Mouse (Mus musculus) heart, embryonic 16.5 days (tissue): ENCODE data around the gene Thbs4. TPM values are rescaled to one million over a fixed set of nuclear protein-coding genes. Genes with fewer than 3 reads are reported as not detected.

Source experiments
- ATAC-seq: fragments of 200-750 bp; cut with Nextera tagmentation; replicated peaks from 2 replicates; pipeline ENCODE4 v1.8.0; 2017; ENCODE audit warnings: moderate number of reproducible peaks; ENCODE audit not compliant: insufficient read depth, low FRiP score; ENCODE audit errors: extremely low read depth
- H3K27ac ChIP-seq: fragments of 300-500 bp; sonication (generic); 2 replicates; pipeline ENCODE4 v1.5.1; 2014; ENCODE audit warnings: mild to moderate bottlenecking, low read length, control low read depth, moderate library complexity
- H3K27me3 ChIP-seq: fragments of 300-500 bp; sonication (generic); 2 replicates; pipeline ENCODE4 v1.6.1; 2014; ENCODE audit warnings: low read length, mixed read lengths; ENCODE audit not compliant: control insufficient read depth, insufficient read depth
- H3K36me3 ChIP-seq: fragments of 300-500 bp; sonication (generic); 2 replicates; pipeline ENCODE4 v1.6.1; 2014; ENCODE audit not compliant: control insufficient read depth, insufficient read depth
- H3K4me1 ChIP-seq: fragments of 300-500 bp; sonication (generic); 2 replicates; pipeline ENCODE4 v1.6.1; 2014; ENCODE audit warnings: low read length, mixed read lengths; ENCODE audit not compliant: control insufficient read depth, insufficient read depth
- H3K4me2 ChIP-seq: fragments of 300-500 bp; sonication (generic); 2 replicates; pipeline ENCODE4 v1.6.1; 2014; ENCODE audit warnings: low read depth, mild to moderate bottlenecking, control low read depth, low read length
- H3K4me3 ChIP-seq: fragments of 300-500 bp; sonication (generic); 2 replicates; pipeline ENCODE4 v1.5.1; 2014; ENCODE audit warnings: mild to moderate bottlenecking, control low read depth, low read length
- H3K9ac ChIP-seq: fragments of 300-500 bp; sonication (generic); 2 replicates; pipeline ENCODE4 v1.6.1; 2014; ENCODE audit warnings: low read length, control low read depth
- H3K9me3 ChIP-seq: fragments of 300-500 bp; sonication (generic); replicated peaks from 2 replicates; pipeline ENCODE4 v1.6.1; 2016; ENCODE audit warnings: low read length; ENCODE audit not compliant: control insufficient read depth
- WGBS: fragments of 180-500 bp; shearing (Covaris S2); extraction: QIAGEN DNeasy Blood & Tissue Kit; methylation state at CpG from one replicate; pipeline ENCODE4 v1.1.7; 2014; 5-methylcytosine and 5-hydroxymethylcytosine counted together
- polyA plus RNA-seq: library from polyadenylated mRNA; unstranded; fragments of >200 nt; fragmentation: Nextera tagmentation; extraction: Ambion mirVana; gene quantifications from 2 replicates; pipeline ENCODE4 v1.2.1, GENCODE M21; 2015

The Thbs4 gene
- polyA plus RNA-seq, 1 experiment from 2014 or later = 37.5 TPM

GRCm38 (mm10) chr13:92704189-92704588 lies 90.4 kb downstream of the Thbs4 start:
- Histone ChIP-seq H3K9me3 (no peaks in the 10 kb centered on the region), H3K4me3 (no peak overlapping the region), H3K27ac (no peak overlapping the region), H3K4me1 (peaks cover 8% of the 10 kb centered on the region), H3K4me2 (no peak overlapping the region), H3K9ac (no peak overlapping the region), H3K36me3 (peaks cover 9% of the 10 kb centered on the region; the same call in 1 of the 2 replicates), H3K27me3 (no peaks in the 10 kb centered on the region)
- WGBS = 84% methylated on average over 7 of the region's 7 CpGs
- ATAC-seq = no peak

- 72% methylated on average over 8 of the region's 8 CpGs for WGBS
- Histone ChIP-seq H3K9ac (no peak overlapping the region), H3K27ac (no peak overlapping the region; the same call in 1 of the 2 replicates), H3K4me1 (peaks cover 8% of the 10 kb centered on the region), H3K36me3 (peaks cover 9% of the 10 kb centered on the region; the same call in 1 of the 2 replicates), H3K4me3 (no peak overlapping the region), H3K9me3 (no peaks in the 10 kb centered on the region), H3K27me3 (no peaks in the 10 kb centered on the region), H3K4me2 (no peak overlapping the region)
- ATAC-seq = peak; percentile 45; the same call in 1 of the 2 replicates
These were observed 91.2 kb downstream of the Thbs4 start for GRCm38 (mm10) chr13:92703241-92704027.

- Histone ChIP-seq H3K4me2 (no peak overlapping the region), H3K27me3 (no peaks in the 10 kb centered on the region), H3K4me3 (no peak overlapping the region), H3K36me3 (peaks cover 9% of the 10 kb centered on the region; the same call in 1 of the 2 replicates), H3K9ac (no peak overlapping the region), H3K4me1 (peaks cover 8% of the 10 kb centered on the region), H3K27ac (no peak overlapping the region), H3K9me3 (no peaks in the 10 kb centered on the region)
- ATAC-seq = no peak
- 59% methylated on average over 5 of the region's 5 CpGs for WGBS
These were observed 92.6 kb downstream of the Thbs4 start for GRCm38 (mm10) chr13:92702035-92702434.

Other genes starting within 250 kb of the Thbs4 start
- gene Spz1, start 218.6 kb downstream of the Thbs4 start, polyA plus RNA-seq = not detected in 2 replicates
- 11.0 and 13.6 TPM in 2 replicates for gene Serinc5, start 183.7 kb downstream of the Thbs4 start, polyA plus RNA-seq
- 3.0 and 3.1 TPM in 2 replicates for gene Mtx3, start 49.9 kb upstream of the Thbs4 start, polyA plus RNA-seq